Mouse (Mus musculus) megakaryocyte, embryonic 14.5 days (primary cell): ENCODE measurements around the gene Slc17a7.

Source experiments
- FLI1 ChIP-seq: IDR thresholded peaks from 2 replicates; pipeline ENCODE4 v1.6.1; 2012; ENCODE audit warnings: low read length, inconsistent platforms, mixed read lengths
- GATA1 ChIP-seq: IDR thresholded peaks from 3 replicates; pipeline ENCODE4 v1.6.1; 2012; ENCODE audit warnings: mixed read lengths, low read length, inconsistent platforms, borderline replicate concordance

- TF ChIP-seq FLI1 = no peak
- TF ChIP-seq GATA1 = no peak
Measured at GRCm38 (mm10) chr7:45144368-45145174, 19.2 kb upstream of the Slc17a7 start.
